Mouse (Mus musculus): Measurements from ENCODE around the gene Dtx2.
A peak's percentile ranks its signal among the peaks of the same experiment; 100 is the strongest.
"Not testable (repeated sequence)": the region's sequence is repeated elsewhere in the genome, so short reads cannot be mapped to it uniquely, and the experiment has no call there.

Gene Dtx2

DNA sequence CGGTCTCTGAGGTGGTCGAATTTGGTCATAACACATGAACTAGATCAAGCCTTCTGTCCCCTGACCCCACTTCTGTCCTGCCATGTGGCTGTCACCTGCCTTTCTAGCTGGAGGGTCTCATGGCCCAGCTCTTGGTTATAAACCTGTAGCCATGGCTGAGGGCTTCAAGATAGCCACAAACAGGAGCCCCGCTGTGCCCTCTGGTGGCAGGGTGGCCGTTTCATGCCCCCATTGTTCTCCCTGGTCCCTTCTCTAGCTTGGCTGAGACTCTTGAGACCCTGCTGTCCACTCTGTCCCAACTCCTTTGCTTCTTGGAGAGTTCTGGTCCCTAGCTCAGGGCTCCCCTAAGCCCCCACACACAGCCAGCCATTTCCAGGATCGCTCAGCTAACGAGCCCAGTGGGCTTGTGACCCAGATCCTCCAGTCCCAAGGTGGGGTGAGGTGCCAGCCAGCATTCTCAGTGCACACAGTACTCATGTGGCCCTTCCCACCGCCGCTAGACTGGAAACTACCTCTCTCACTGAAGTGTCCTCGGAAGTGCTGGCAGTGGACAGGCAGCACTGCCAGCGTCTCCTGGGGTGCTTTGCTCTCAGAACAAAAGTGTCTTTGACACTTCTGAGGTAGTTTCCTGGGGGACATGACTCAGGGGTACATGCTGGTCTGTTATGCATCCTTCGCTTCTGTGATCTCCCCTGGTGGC, 33.2 kb downstream of the Dtx2 start:
- peak; percentile 60 for DNase-seq

DNA sequence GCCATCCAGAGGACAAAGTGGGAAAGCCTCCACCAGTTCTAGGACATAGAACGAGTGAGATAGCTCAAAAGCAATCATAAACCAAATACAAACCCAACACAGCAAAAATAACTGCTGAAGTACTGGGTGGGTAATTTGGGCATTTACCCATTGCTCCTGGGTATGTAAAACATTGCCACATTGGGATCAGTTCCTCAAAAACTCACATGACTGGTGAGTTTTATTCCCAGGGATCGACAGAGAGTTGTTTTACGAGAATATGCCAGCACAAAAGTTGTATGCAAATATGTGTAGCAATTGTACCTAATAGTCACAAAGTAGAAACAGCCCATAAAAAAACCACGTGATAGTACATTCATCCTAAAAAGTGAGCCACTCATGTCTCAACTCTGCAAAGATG, 40.3 kb downstream of the Dtx2 start:
- no peak for DNase-seq

DNA sequence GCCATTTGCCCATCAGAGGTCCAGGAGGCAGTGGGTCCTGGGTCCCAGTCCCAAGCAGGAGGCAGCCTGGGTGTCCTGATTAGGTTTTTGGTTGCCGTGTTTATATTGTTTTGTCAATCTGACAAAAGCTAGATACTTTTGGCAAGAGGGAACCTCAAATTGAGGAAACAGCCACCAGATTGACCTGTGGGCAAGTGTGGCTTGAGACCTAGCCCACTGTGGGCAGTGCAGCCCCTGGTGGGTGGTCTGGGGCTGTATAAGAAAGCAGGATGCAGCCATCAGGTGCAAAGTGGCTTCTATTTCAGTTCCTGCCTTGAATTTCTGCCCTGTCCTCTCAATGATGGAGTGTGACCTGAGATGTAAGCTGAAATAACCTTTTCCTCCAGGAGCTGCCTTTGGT, 40.7 kb downstream of the Dtx2 start:
- DNase-seq, result no peak

DNA sequence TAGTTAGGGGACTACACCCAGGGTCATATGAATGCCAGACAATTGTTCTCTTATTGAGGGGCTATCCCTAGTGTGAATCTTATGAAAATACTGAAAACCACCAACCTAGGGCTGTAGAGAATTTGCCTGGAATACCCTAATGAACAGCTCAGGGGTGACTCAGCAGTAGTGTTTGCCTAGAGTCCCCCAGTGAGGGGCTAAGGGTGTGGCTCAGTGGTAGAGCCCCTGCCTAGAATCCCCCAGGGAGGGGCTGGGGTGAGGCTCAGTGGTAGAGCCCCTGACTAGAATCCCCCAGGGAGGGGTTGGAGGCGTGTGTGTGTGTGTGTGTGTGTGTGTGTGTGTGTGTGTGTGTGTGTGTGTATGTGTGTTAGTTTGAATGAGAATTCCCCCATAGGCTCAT, 42.1 kb downstream of the Dtx2 start:
- no peak for DNase-seq

DNA sequence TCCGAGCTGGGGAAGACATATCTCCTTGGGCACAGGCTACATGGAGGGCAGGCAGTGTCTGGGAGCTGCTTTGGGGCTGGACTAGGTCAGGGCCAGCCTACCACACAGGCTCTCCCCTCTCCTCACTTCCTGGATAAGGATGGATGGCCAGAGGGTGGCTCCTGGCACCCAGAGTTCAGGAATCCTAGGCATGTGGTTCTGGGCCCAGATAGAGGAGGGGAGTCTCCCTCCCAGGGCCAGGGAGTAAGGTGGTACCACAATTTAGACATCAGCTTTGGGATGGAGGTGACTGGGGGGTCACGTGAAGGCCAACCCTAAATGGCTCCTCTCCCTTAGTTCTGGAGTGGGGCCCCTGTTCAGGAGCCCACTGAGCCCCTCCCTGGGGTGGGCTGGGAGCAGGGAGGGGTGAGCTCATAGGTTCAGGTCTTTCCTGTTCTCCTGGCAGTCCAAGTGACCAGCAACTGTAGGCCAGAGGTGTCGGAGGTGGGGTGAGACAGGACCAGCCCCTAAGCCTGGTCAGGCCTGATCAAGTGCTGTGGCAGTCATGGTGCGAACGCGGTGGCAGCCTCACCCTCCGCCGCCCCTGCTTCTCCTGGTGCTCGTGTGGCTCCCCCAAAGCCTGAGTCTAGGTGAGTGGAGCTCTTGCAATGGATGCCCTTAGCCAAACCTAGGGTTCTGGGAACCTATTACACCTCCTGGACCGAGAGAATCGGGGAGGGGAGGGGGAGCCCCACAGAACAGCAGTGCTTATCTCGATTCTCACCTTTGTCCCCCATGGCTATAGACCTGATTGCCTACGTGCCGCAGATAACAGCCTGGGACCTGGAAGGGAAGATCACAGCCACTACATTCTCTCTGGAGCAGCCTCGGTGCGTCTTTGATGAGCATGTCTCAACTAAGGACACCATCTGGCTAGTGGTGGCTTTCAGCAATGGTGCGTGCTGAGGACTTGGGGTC, 43.9 kb downstream of the Dtx2 start, which contains the start of gene Upk3b:
TSS of gene Upk3b (plus strand) at position 239 of the 957 bp plus-strand sequence.
- peak; percentile 14 for DNase-seq

DNA sequence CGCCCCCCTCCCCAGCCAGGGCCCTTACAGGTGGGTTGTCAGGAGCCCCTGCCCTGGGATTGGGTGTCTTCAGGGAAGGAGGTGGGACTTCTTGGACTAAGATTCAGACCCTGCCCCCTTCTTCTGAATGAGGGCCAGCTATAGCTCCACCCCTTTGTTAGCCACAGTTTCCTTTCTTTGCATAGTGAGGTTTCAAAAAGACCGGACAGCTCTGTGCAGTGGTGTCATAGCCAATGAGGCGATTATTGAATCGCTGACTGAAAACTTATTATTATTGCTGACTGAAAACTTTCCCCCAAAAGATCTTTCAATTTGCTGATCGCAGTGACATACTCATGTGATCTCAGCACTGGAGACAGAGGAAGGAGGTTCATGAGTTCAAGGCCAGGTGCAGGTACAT, 45.6 kb downstream of the Dtx2 start:
- DNase-seq, result peak; percentile 11

DNA sequence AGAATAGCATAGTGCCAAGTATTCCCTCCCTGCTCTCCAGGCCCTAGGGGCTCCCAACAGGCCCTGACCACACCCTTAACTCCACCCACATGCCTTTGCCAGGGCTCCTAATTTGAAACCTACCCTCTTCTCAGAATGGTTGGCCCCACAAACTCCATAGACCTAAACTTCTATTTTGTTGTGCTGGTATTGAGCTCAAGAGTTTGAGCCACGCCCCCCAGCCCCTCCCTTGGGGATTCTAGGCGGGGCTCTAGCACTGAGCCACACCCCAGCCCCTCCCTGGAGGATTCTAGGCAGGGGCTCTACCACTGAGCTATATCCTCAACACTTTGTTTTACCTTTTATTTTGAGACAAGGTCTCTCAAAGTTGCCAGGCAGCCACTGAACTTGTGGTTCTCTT, 46.7 kb downstream of the Dtx2 start:
- DNase-seq, result no peak

DNA sequence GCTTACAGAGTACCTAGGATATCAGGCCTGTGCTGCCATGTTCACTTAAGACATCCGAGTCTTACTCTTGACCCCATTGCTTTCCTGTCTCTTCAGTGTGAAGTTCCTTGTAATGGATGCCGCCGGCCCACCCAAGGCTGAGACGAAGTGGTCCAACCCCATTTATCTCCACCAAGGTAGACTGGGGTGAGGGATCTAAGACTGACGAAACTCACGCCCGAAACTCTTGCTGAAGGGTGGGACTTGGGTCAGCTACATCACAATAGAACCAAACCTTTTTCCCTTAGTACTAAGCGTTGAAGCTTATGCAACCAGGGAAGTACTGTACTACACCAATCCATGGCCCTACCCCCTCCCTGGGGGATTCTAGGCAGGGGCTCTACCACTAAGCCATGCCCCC, 47.1 kb downstream of the Dtx2 start:
- no peak for DNase-seq

DNA sequence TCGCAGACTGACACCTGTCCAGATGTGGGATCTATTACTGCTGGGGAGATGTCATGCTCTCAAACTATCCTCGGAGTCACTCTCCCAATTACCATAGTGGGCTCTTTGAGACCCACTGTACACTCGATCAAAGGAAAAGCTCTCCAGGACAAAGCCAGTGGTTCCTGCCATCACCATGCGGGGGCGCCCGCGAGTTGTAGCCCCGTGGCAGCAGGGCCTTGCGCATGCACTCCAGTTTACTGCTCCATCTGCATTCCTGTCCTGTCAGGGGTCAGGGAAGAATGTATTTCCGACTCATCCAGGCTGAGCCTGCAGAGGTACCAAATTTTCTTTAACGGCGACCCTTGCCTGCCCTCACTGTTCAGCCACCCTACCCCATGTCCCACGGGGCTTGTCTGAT, 50.3 kb downstream of the Dtx2 start:
- DNase-seq, result peak; percentile 26

DNA sequence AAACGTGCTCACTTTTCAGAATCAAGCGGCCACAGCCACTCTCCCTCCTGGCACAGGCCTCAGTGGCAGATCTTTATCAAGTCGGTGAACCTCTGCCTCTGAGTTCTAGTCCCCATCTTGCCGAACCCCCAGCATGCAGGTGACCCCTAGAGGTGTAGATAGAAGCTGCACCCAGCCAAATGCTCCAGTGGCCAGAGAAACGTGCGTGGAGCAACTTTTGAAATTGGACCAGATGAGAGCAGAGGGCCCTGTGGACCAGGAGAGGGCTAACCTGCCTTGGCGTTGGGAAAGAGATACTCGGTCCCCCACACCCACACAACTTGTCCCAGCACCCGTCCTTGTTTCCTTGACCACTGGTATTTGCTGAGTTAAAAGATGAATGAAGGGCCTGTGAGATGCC, 50.8 kb downstream of the Dtx2 start:
- peak; percentile 27 for DNase-seq

DNA sequence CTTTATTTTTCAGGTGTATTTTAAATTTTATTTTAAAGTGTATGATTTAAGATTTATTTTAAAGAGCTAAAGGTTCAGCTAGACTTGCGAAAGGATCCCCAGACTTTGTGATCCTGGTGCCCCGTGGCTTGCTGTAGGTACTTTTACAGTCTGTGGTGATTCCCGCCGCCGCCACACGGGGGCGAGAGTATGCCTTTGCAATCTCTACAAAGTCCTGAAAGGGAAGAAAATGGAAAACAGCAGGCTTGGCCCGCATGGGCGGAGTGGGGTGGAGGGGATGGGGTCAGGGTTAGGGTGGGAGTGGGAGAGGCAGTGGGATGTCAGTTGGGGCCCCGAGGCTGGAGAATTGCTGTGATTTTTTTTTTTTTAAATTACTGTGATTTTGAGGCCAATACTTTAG, 51.4 kb downstream of the Dtx2 start:
- DNase-seq, result peak; percentile 94

DNA sequence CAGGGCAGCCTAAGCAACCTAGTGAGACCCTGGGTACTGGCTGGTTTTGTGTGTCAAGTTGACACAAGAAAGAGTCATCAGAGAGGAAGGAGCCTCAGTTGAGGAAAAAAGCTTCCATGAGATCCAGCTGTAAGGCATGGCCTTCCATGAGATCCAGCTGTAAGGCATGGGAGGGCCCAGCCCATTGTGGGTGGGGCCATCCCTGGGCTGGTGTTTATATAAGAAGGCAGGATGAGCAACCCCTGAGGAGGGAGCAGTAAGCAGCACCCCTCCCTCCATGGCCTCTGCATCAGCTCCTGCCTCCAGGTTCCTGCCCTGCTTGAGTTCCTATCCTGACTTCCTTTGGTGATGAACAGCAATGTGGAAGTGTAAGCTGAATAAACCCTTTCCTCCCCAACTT, 53.9 kb downstream of the Dtx2 start:
- not testable (repeated sequence) for DNase-seq

DNA sequence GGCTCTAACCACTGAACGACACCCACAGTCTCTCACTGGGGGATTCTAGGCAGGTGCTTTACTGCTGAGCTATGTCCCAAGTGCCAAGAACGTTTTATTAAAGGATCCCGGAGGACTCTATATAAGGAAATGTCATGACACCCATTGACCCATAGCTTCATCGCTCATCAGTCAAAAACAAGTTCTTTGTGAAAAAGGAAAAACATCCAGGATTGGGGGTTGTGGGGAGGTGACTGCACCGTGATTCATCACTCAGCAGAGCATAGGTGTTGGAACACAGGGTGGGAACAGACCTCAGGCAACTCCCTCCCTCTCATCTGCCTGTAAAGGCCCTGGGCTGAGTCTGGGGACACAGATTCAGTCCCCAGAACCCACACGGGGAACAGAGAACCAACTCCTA, 55.3 kb downstream of the Dtx2 start:
- DNase-seq, result no peak

DNA sequence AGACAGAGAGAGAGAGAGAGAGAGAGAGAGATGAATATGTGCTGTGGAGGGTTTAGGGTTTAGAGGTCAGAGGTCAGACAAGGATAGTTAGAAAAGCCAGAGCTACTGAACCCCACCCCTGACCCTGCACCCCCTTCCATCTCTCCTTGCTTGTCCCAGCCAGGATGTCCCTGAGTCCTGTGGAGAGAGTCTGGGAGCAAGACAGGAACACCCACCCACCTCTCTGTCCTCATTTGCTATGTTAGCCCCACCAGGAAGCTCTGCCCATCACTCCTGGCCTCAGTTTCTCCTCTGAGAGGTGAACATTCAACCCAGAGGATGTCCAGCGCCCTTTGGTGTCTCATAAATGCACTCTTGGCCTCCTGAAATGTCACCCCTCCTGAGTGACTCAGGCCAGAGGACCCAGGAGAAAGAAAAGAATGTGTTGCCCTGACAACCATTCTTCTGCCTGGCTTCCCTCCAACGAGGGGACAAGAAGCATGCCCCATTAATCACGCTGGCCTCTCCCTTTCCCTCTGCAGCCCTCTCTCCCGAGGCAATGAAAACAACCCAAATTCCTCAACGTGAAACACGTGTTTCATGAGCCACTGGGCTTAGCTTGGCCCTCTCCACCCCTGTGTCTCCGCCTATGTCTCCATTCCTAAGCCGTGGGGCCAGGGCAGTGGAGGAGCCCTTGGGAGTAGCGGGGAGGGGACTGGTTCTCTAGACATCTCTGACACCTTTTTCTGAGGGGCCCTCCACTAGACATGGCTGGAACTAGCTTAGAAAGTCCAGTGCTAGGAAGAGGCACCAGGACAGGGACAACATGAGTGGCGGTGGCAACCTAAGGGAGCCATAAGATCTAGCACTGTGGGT, 56.9 kb downstream of the Dtx2 start:
- peak; percentile 35 for DNase-seq

DNA sequence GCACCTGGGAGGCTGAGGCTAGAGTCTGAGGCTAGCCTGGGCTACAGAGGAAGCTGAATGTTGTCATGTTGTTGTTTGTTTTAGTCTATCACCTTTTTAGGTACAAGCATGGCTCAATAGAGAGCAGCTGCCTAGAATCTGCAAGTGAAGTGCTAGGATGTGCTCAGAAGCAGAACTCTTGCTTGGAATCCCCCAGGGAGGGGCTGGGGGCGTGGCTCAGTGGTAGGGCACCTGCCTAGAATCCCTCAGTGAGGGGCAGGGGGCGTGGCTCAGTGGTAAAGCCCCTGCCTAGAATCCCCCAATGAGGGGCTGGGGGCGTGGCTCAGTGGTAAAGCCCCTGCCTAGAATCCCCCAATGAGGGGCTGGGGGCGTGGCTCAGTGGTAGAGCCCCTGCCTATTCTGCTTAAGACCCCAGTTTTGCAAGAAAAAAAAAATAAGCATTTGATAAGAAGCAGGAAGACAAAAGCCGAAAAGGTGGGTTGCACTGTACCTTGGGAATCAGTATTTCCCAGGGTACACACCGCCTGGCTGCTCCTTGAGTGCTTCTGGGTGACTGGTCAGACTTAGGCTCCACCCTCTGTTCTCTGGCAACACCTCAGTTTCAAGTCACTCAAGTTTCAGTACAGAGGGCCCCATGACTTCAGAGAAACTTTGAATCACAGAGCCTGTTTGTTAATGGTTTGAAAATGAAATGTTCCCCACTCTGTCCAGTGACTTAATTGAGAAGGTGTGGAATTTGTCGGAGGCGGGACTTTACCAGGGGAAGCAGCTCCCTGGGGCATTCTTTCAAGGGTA, 58.5 kb downstream of the Dtx2 start:
- peak; percentile 73 for DNase-seq

DNA sequence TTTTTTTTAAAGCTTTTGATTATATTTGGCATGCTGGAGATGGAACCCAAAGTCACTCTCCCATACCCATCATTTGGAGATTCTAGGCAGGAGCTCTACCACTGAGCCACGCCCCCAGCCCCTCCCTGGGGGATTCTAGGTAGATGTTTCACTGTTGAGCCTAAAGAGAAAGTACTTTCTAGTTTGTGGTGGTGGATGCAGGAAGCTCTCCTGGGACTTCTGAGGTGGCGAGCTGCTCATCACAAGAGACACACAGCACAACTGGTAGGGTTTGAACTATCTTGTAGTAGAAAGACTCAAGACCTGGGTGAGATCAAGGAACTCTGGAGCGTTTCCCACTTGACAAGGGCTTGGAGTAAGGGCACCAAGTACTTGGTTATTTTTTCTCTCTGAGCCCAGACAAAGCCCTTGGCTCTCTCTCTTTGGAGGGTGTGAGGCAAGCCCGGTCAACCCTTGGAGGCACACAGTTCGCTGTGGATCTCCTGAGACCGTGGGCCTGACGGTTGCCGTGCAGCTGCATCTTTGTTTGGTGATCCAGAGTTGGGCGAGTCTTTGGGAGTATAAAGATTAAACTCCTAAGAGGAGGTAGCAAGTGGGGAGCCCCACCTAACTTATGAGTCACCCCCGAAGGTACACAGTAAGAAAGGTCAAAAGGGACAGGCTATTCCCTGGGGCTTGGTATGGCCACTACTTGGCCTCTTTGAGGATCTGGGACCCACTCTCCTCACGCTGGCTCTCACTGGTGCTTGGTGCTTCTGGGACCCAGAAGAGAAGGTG, 59.9 kb downstream of the Dtx2 start, which contains the start of gene Upk3bl:
TSS of gene Upk3bl (plus strand) at position 192 of the 777 bp plus-strand sequence.
- no peak for DNase-seq

DNA sequence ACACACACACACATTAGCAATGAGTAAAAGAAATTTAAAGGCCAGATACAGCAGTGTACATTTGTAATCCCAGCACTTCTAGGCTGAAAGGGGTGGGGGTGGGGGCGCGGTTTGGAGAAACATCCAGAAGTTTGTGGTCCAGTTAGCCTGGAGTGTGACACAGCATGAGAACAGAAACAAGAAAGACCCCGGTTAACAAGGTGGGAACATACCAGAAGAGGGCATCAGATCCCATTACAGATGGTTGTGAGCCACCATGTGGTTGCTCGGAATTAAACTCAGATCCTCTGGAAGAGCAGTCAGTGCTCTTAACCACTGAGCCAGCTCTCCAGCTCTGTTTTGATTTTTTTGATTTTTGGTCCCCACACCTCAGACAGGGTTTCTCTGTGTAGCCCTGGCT, 61.5 kb downstream of the Dtx2 start:
- DNase-seq, result no peak

DNA sequence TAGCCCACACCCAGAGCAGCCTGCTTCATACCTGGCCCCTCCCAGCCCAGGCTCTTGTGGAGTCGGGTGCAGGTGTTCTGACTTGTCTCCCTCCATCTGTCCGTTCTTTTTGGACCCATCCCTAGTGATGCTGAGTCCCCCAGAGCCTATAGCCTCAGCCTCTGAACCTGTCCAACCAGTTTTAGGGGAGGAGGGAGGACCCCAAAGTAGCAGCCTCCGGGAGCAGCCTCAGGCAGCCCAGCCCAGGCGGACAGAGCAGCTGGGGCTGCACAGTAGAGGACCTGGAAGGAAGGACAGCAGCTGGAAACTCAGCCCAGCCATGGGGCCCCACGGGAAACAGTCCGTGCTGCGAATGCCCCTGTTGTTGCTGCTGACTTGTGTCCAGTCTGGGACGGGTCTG, 62.5 kb downstream of the Dtx2 start:
- no peak for DNase-seq

DNA sequence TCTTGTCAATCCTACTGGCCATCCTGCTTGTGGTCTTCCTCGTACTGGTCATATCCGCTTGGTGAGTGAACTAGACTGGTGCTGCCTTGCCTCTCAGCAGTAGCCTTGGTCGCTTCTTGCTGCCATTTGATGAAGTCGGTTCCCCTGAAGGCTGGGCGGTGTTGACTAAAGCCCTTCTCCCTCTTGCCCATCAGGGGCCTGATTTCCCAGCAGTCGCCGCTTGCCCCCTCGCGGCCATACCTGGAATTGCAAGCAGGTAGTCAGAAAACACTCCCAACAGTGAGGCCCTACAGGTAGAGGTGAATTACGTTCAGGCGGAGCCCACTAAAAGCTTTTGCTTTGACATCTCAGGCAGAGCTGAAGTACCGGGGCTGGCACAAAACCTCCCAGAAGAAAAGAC, 67.0 kb downstream of the Dtx2 start:
- DNase-seq, result peak; percentile 86

DNA sequence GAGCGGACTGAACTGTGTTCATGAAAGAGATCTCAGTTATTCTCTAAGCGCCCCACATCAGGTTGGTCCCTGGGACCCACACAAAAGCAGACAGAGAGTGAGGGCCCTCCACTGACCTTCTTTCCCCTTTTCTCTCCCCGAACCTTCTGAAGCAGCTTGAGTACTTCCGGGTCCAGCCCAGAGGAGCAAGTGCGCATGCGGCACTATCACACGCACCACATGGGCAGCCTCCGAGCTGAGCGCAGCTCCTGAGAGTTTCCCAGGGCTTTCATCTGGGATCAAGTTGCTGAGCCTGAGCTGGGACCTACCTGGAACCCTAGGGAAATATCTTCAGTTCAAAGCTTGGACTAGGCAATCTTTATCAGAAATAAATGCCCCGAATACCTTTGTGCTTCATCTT, 69.3 kb downstream of the Dtx2 start:
- no peak for DNase-seq

DNA sequence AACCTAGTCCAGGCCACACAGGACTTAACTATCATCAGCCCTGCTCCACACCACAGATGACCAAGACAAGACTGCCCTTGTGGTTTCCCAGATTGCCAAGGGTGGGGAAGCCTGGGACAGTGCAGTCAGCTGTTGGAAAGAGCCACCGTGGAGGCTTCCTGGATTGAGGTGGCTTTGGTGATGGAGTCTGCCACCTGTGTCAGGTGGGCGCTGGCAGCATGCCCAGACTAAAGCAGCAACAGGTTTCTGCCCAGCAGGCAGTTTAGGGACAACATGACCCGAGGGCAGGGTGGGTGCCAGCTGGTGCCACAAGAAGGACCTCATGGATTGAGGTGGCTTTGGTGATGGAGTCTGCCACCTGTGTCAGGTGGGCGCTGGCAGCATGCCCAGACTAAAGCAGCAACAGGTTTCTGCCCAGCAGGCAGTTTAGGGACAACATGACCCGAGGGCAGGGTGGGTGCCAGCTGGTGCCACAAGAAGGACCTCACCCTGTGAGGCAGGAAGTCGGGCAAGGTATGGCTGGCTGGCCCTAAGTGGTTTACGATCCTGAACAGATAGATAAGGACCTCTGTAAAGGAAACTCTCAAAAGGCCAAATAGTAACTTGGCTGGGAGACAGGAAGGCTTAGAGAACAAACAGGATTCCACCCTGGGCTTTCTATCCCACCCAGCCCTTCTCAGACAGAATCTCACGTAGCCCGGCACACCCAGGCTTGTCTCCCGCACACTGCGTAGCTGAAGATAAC, 72.0 kb downstream of the Dtx2 start:
- DNase-seq, result peak; percentile 66
